Mouse (Mus musculus) cerebellum, adult 9-11 months (tissue): ENCODE results near the gene Tekt1.
"Not testable (repeated sequence)": the region's sequence is repeated elsewhere in the genome, so short reads cannot be mapped to it uniquely, and the experiment has no call there.

ENCODE experiments used
- DNase-seq: peaks from one replicate; pipeline ENCODE4 v3.0.0; 2022

The Tekt1 gene

GRCm38 (mm10) chr11:72389407-72390142 lies 27.3 kb upstream of the Tekt1 start:
- no peak for DNase-seq

- DNase-seq: no peak
These were observed 25.9 kb upstream of the Tekt1 start for GRCm38 (mm10) chr11:72388113-72388529.

DNA sequence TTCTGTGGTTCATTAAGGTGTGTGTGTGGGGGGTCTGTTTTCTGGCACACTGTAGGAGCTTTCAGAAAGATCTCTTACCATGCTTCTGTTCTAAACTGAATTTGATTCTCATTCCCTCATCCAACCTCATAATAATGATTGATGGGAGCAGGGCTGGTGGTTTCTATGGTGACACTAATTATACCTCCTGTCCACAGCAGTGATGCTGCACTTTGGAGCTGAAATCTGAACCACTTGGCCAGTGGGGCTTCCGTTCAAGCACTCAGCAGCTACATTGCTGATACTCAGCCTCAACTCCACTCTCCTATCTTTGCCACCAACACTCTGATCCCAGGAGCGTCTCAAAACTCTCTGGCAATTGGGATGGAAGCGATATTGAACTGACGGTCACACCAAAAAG lies 17.1 kb upstream of the Tekt1 start:
- no peak for DNase-seq

GRCm38 (mm10) chr11:72378222-72378621 lies 16.0 kb upstream of the Tekt1 start:
- no peak for DNase-seq

DNA sequence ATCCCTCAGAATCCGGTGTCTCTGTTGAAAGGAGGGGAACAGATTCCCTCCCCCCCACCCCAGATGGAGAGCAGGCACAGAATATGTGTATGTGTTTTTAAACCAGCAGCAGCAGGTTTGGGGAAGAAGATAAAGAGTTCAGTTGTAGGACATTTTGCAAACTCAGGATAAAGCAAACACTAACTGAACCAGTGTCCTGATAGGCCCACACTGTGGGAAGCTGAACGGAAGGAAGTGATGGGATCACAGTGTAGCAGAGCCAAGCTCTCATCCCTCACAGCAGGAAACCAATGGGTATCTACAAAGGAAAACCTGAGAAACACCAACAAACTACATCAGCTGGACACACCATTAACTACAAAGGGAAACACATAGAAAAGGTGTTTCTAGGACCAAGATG lies 14.3 kb upstream of the Tekt1 start:
- no peak for DNase-seq

DNA sequence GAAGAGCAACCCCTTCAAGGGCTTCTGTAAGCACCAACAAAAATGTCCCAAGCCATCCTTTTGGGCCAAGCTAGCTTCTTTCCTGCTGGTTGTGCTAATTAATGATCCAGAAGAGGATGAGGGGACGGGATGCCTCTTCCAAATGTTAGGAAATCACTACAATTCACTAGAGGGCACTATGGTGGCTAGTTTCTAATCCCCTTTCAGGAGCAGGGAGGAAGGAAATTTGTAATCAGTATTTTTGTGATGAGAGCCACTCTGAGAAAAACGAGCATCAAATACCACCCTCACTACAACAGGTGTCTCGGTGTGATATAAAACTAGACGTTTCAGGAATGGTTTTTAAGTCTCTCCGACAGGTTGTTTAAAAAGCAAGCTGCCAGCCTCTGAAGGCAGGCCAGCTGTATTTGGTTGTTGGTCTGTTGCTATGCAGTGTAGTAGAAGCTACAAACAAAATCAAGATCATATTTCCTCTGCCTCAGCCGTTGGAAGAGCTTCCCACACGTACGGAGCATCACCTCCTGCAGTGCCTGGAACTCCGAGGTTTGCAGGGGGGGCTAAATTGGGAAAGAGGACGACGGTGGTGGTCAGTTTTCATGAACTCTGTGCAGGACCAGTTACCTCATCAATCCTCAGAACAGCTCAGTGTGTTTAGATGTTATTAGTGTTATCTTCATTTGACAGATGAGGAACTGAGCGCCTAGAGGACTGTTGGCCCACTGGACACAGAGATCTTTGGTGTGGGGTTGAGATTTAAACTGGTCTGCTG lies 7.8 kb upstream of the Tekt1 start:
- no peak for DNase-seq

- no peak for DNase-seq
These were observed 5.9 kb upstream of the Tekt1 start for GRCm38 (mm10) chr11:72367934-72368674.

DNA sequence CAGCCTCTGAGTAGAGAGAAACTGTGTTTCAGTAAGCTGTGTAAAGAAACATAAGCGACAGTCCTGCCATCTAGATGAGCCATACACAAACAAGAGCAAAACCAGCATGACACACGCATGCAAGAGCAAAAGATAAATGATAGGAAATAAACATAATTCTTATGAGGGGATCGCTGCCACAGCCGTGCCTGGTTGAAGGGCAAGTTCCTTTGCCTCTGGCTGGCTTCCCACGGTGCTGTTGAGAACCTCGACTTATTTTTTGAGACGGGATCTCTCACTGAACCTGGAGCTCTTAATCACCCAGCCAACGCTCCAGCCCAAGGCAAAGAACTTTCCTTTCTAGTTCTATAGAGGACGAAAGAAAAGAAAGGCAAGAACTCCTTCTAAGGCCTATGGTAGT lies 3.9 kb upstream of the Tekt1 start:
- DNase-seq: no peak

DNA sequence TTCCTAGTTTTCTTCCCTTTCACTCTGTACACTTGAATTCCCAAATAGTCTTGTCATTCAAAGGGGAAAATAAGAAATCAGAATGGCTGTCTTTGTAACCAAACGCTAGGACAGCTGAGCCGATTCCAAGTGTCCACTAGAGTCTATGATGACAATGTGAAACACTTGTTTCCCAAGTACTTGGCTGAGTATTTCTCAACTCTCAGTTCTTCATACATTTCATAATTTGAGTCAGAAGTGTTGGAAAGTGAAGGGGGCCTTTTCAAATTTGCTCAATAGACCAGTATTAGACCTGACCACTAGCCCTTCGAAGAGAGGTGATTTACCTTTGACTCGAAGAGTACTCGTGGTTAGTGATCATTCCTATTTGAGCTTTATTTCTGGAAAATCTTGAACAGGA lies 2.3 kb upstream of the Tekt1 start:
- DNase-seq: no peak

DNA sequence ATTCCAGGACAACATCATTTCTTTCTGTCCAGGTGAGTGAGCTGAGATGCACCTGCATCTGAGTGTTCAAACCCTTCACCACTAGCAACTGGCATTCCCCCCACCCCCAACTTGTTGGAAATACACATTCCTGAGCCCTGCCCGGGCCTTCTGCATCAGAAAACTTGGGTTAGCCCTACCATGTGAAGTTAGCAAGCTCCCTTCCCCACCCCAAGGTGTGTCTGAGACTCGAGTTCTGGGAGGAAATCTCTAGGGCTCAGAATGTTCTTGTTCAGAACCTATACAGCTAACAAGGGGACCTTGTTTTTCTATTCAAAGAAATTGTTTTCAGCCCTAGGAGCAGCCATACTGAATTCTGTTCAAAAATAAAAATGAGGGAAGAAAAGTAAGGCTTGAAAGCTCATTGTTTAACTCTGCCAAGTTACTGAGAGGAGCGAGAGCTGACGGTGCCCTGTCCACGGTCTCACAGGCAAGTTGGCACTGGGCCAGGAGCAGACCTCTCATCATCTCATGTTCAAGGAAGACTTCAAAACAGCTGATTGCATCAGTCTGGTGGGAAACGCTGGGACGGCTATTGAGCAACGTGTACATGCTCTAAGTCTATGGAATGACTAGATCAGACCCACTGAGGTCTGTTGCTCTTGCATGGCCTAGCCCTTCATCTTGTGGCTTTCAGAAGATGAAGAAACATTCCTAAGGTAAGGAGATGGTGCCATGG lies 1.4 kb upstream of the Tekt1 start:
- DNase-seq: no peak

- DNase-seq: peak; percentile 48
These were observed 576 bp downstream of the Tekt1 start for GRCm38 (mm10) chr11:72361385-72362346.

DNA sequence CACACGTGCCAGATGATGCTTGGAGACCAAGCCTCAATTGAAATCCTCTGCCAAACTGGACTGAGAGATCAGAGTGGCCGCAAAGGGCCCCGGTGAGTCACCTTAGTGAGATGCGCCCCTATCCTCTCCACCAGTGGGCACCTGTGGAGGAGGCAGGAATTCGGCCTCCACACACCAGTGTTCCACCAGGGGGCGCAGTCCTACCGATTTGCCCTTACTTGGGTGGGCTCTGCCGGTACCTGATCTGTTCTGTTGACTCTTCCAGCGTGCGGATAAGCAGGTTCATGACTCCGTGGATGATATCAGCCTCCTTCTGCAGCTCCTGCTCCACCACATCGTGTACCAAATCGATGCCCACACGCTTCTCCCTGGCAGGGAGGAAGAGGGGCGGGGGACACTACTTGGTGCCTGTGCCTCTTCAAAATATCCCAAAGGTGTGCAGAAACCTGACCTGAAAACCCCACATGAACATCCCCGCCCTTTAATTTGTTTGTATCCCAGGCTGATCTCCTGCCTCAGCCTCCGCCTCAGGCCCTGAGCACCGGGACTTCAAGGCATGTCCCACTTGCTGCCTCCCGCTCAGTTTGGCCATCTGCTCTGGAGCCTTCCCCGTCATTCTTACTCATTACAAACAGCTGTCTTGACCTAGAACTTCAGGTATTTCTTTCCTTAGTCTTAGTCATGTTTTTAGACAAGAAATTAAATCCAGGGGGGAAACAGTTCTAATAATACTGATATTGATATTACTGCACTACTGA lies 7.1 kb downstream of the Tekt1 start:
- DNase-seq: no peak

GRCm38 (mm10) chr11:72353186-72353585 lies 9.1 kb downstream of the Tekt1 start:
- DNase-seq: no peak

- DNase-seq: no peak
These were observed 10.0 kb downstream of the Tekt1 start for GRCm38 (mm10) chr11:72352272-72352671.

- DNase-seq: no peak
These were observed 12.6 kb downstream of the Tekt1 start for GRCm38 (mm10) chr11:72349652-72350051.

DNA sequence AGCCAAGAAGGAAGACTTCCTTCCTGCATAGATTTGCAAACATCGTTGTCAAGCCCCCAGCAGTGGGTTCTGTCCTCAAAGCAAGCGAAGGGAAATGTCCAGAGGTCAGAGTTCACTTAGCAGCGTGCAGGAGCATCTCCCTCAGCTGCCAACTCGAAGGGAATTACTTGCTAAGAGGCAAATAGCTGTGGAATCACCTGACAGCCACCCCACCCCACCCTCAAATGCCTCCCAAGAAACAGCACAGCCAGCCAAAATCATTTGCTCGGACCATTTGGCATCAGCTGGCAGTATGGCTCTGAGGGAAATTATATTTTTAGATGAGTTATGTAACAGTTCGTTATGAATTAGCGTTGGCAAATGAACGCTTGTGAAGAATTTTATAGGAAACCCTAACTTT lies 13.2 kb downstream of the Tekt1 start:
- DNase-seq: peak; percentile 80

DNA sequence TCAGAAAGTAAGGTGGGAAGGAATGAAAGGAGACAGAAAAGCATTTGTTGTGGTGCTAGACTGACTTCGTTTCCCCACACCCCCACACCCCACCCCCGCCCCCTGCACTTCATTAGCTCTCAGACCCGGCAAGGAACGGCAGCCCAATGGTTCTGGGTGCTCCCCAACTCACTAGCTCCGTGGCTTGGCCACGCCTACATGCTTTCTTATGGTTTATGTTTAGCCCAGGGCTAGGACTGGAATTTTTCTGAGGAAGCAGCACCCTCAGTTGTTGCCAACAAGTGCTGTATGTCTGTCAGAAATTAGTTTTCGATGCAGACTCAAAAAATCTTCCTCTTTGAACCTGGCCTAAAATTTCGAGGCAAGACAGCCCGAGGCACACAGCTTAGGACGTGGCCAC lies 13.7 kb downstream of the Tekt1 start:
- DNase-seq: no peak

GRCm38 (mm10) chr11:72344486-72344885 lies 17.8 kb downstream of the Tekt1 start:
- DNase-seq: no peak

DNA sequence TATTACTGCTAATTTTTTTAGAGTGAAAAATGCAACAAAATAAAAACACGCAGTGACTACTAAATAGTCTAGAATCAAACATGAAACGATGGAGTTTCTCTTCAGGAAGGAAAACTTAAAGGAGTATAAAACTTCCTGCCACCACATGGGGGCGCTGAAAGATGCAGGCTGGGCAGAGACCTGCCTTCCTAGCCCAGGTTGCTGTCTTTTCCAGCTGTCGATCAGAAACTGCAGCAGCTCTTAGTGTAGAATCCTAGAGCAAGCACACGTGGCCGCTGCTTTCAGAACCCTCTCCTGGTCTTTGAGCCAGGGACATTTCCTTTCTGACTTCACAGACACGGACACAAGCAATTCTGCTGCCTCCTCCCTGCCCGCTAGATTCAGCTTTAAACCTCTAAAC lies 18.3 kb downstream of the Tekt1 start:
- no peak for DNase-seq

- not testable (repeated sequence) for DNase-seq
These were observed 19.0 kb downstream of the Tekt1 start for GRCm38 (mm10) chr11:72343238-72343625.
